Mouse (Mus musculus) CH12.LX (cell line): ENCODE results near the gene Xpnpep3.

Experiments
- CHD2 ChIP-seq: IDR thresholded peaks from 2 replicates; pipeline ENCODE4 v1.6.1; 2011; ENCODE audit warnings: low read length, improper control_type of control experiment
- CTCF ChIP-seq, 2 experiments: IDR thresholded peaks in 1 of 2; conservative IDR thresholded peaks in 1 of 2; 2 replicates each; pipeline ENCODE4 v1.5.1; 2011 to 2012; ENCODE audit warnings: low read depth in 2 of 2, low read length in 2 of 2, improper control_type of control experiment in 1 of 2, inconsistent platforms in 1 of 2, mild to moderate bottlenecking in 1 of 2, moderate library complexity in 1 of 2
- EP300 ChIP-seq: IDR thresholded peaks from 2 replicates; pipeline ENCODE4 v1.6.1; 2011; ENCODE audit warnings: low read length, improper control_type of control experiment
- GABPA ChIP-seq: IDR thresholded peaks from 2 replicates; pipeline ENCODE4 v1.6.1; 2012; ENCODE audit warnings: low read depth, low read length, improper control_type of control experiment, inconsistent platforms; ENCODE audit not compliant: insufficient replicate concordance
- MAX ChIP-seq: IDR thresholded peaks from 2 replicates; pipeline ENCODE4 v1.6.1; 2011; ENCODE audit warnings: low read length, improper control_type of control experiment
- NELFE ChIP-seq: IDR thresholded peaks from 2 replicates; pipeline ENCODE4 v1.6.1; 2011; ENCODE audit warnings: low read depth, low read length, improper control_type of control experiment
- RCOR1 ChIP-seq: conservative IDR thresholded peaks from 2 replicates; pipeline ENCODE4 v1.6.1; 2012; ENCODE audit warnings: low read depth, mild to moderate bottlenecking, inconsistent platforms, low read length, improper control_type of control experiment
- SMC3 ChIP-seq: IDR thresholded peaks from 2 replicates; pipeline ENCODE4 v1.6.1; 2011; ENCODE audit warnings: low read depth, low read length, improper control_type of control experiment
- UBTF ChIP-seq: IDR thresholded peaks from 2 replicates; pipeline ENCODE4 v1.6.1; 2012; ENCODE audit warnings: low read depth, mild to moderate bottlenecking, inconsistent platforms, low read length, improper control_type of control experiment, moderate library complexity
- USF1 ChIP-seq: IDR thresholded peaks from 2 replicates; pipeline ENCODE4 v1.6.1; 2014; ENCODE audit warnings: low read depth, mild to moderate bottlenecking, inconsistent platforms, low read length, improper control_type of control experiment
- USF2 ChIP-seq: conservative IDR thresholded peaks from 2 replicates; pipeline ENCODE4 v1.6.1; 2011; ENCODE audit warnings: low read depth, low read length, improper control_type of control experiment

DNA sequence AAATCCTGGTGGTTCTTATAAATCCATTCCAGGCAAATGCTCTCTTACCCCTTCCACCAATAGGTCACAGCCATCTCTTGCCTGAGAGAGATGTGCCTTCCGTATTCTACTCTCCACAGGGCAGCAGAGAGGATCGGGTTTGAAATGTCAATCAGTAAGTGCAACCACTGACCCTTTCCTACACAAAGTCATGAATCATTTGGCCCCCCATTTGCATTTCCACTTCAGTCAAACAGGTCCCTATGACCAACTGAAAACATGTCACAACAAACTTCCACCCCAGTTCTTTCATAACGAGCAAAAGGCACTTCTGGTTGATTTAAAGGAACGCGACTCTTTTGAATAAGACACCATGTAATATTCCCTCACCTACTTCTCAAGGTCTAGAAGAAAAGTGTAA, 40.5 kb upstream of the Xpnpep3 start:
- TF ChIP-seq RCOR1 (no peak), EP300 (peak; percentile 13; the same call in 1 of the 2 replicates), USF2 (no peak), CHD2 (no peak), MAX (no peak), SMC3 (no peak), UBTF (no peak), USF1 (no peak), NELFE (no peak), CTCF (conservative IDR thresholded peaks at IDR 0.05 in 1 of 2, IDR thresholded peaks at IDR 0.05 in 1 of 2; ENCODE audit: low read depth in 2 of 2, low read length in 2 of 2) (no peak), GABPA (no peak)
